Mouse (Mus musculus) forebrain, embryonic 13.5 days (tissue): ENCODE data around the gene Arhgap25. TPM values are rescaled to one million over a fixed set of nuclear protein-coding genes. Genes with fewer than 3 reads are reported as not detected.

ENCODE experiments used
- ATAC-seq: fragments of 200-750 bp; cut with Nextera tagmentation; 2 replicates; pipeline ENCODE4 v1.8.0; 2017
- H3K27ac ChIP-seq: fragments of 300-500 bp; sonication (generic); 2 replicates; pipeline ENCODE4 v1.5.1; 2015; ENCODE audit warnings: inconsistent platforms, mild to moderate bottlenecking, moderate library complexity
- H3K27me3 ChIP-seq: fragments of 300-500 bp; sonication (generic); 2 replicates; pipeline ENCODE4 v1.6.1; 2015; ENCODE audit warnings: mild to moderate bottlenecking, inconsistent platforms
- H3K36me3 ChIP-seq: fragments of 300-500 bp; sonication (generic); 2 replicates; pipeline ENCODE4 v1.6.1; 2015; ENCODE audit warnings: mild to moderate bottlenecking, inconsistent platforms; ENCODE audit not compliant: poor library complexity, severe bottlenecking
- H3K4me1 ChIP-seq: fragments of 300-500 bp; sonication (generic); 2 replicates; pipeline ENCODE4 v1.6.1; 2015; ENCODE audit warnings: inconsistent platforms
- H3K4me2 ChIP-seq: fragments of 300-500 bp; sonication (generic); 2 replicates; pipeline ENCODE4 v1.6.1; 2015; ENCODE audit warnings: inconsistent platforms, mild to moderate bottlenecking, moderate library complexity
- H3K4me3 ChIP-seq: fragments of 300-500 bp; sonication (generic); 2 replicates; pipeline ENCODE4 v1.5.1; 2015; ENCODE audit warnings: mild to moderate bottlenecking, inconsistent platforms
- H3K9ac ChIP-seq: fragments of 300-500 bp; sonication (generic); 2 replicates; pipeline ENCODE4 v1.6.1; 2015; ENCODE audit warnings: mild to moderate bottlenecking, inconsistent platforms
- H3K9me3 ChIP-seq: fragments of 300-500 bp; sonication (generic); replicated peaks from 2 replicates; pipeline ENCODE4 v1.6.1; 2016; ENCODE audit warnings: inconsistent platforms
- WGBS: fragments of 180-500 bp; shearing (Covaris S2); methylation state at CpG from one replicate; pipeline ENCODE4 v1.1.7; 2015; 5-methylcytosine and 5-hydroxymethylcytosine counted together
- polyA plus RNA-seq: library from polyadenylated mRNA; unstranded; fragments of >200 nt; fragmentation: Nextera tagmentation; extraction: Ambion mirVana; gene quantifications from 2 replicates; pipeline ENCODE4 v1.2.1, GENCODE M21; 2015

Arhgap25 gene
- polyA plus RNA-seq, 1 experiment from 2014 or later, result 1.8 TPM

DNA sequence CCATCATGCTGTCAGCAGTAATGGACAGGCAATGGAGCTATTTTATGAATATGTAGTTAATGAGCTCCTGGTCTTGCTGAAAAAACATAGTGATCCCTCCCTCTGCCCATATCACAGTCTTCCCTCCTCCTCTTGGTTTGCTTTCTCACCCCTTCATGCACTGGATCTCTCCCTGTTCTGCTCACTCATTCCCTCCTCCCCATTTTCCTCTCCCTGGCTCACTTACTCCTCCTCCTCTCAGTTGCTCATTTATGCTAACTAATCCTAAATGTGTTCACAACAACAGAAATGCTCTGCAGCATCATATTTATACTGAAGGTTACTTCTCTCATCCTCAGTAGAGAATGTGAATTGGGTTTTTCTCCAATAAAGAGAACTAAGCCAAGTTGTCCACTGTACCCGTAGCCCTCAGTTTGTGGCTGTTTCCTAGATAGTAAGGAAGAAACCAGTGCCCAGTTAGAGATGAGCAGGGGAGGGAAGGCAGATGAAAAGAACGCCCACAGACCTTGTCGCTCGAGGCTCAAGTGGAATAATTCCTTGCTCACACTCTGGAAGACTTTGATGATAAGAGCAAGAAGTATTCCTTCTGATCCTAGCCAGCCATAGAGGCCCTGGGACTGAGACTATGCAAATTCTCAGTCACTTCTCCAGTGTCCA lies 15.2 kb downstream of the Arhgap25 start:
- no peak overlapping the region for H3K4me2 ChIP-seq
- 89% methylated on average over 4 of the region's 4 CpGs for WGBS

DNA sequence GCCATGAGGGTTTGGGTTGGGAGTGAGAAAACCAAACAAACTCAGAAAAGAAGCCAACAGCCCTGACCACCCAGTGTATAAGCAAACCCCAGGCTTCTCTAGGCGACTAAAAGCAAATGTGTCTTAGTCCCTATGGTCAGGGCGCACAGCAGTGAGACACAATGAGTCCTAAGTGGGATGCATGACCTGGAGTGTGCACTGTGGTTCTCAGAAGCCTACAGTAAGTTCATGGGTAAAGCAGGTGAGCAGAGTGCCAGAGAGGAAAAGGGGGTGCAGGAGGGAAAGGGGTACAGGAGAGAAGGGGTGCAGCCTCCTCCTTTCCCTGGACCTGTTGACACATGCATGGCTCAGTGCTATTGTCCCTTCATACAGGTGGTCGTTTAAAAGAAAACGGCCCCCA lies 18.7 kb downstream of the Arhgap25 start:
- no peak for ATAC-seq

More for the DNA sequence above, 15.2 kb downstream of the Arhgap25 start:
- Histone ChIP-seq H3K9me3 (no peaks in the 10 kb centered on the region), H3K4me1 (no peaks in the 10 kb centered on the region), H3K4me3 (no peak overlapping the region), H3K27ac (no peak overlapping the region), H3K27me3 (no peaks in the 10 kb centered on the region), H3K9ac (no peak overlapping the region), H3K36me3 (no peaks in the 10 kb centered on the region)
- ATAC-seq, result no peak

DNA sequence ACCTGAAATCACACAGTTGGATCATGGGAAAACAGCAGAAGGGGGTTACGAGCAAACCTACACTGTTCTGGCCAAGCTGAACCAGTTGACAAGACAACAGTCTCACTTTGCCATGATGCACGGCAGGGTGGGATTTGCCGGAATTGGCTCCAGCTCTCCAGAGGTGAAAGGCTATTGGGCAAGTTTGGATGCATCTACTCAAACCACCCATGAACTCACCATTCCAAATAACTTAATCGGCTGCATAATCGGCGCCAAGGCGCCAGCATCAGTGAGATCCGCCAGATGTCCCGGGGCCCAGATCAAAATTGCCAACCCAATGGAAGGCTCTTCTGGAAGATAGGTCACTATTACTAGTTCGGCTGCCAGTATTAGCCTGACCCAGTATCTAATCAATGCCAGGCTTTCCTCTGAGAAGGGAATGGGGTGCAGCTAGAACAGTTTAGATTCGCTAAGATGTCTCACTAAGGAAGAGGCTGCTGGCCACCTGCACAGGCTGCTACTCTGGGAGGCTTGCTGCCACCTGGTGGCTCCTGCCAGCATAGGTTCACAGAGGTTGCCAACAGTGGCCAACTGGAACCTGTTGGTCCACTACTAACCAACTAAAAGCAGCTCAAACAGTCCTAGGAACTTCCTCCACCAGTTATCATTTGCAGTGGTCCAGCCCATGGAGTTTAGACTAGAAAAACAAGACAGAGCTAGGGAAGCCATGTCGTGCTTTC lies 19.9 kb downstream of the Arhgap25 start:
- Histone ChIP-seq H3K9me3 (no peaks in the 10 kb centered on the region), H3K4me3 (no peak overlapping the region), H3K9ac (no peak overlapping the region), H3K4me1 (no peaks in the 10 kb centered on the region), H3K27me3 (no peaks in the 10 kb centered on the region), H3K4me2 (no peak overlapping the region), H3K36me3 (no peaks in the 10 kb centered on the region), H3K27ac (no peak overlapping the region)
- WGBS, result 75% methylated on average over 12 of the region's 12 CpGs
- no peak for ATAC-seq

More for the DNA sequence above, 18.7 kb downstream of the Arhgap25 start:
- H3K27ac ChIP-seq, result no peak overlapping the region
- H3K36me3 ChIP-seq, result no peaks in the 10 kb centered on the region
- no peaks in the 10 kb centered on the region for H3K9me3 ChIP-seq
- no peak overlapping the region for H3K4me2 ChIP-seq
- WGBS, result 86% methylated on average over 4 of the region's 4 CpGs
- H3K4me1 ChIP-seq, result no peaks in the 10 kb centered on the region
- H3K9ac ChIP-seq, result no peak overlapping the region
- H3K4me3 ChIP-seq, result no peak overlapping the region
- no peaks in the 10 kb centered on the region for H3K27me3 ChIP-seq

DNA sequence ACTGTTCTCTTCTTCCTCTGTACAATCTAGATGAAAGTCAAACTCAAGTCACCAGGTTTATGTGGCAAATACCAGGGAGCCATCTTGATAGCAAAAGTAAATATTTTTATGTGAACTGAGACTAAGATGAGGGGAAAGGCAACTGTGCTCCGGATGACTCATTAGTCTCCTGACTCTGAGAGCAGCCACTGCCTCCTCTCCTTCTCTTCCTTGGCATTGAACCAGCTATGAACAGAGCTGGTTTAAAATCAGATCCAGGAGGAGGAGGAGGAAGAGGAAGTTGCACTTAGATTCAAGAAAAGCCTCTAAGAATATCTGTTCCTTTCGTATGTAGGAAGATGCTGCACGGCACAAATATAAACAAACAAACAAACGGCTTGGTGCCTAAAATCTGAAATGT lies 22.1 kb downstream of the Arhgap25 start:
- Histone ChIP-seq H3K4me1 (no peaks in the 10 kb centered on the region), H3K9ac (no peak overlapping the region), H3K36me3 (no peaks in the 10 kb centered on the region), H3K9me3 (no peaks in the 10 kb centered on the region), H3K27ac (no peak overlapping the region), H3K4me3 (no peak overlapping the region), H3K27me3 (no peaks in the 10 kb centered on the region), H3K4me2 (no peak overlapping the region)
- WGBS, result 85% methylated on average over 4 of the region's 4 CpGs
- ATAC-seq, result no peak

DNA sequence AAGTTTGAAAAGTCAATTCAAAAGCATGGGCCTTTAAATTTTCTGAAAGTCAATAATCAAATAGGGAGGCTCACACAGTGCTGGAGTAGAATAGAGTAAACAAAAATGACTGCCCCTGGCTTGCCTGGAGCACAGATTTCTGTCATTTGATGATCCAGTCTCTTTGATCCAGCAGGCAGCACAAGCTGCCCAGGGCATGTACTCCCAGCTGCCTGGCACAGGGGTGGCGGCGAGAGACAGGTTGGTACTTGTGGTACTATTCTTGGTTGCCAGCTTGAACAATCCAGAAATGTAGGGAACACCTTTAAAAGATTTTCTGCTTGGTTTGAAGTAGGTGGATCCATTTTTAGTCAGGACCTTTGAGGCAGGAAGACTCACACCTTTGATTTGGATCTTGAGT lies 23.3 kb downstream of the Arhgap25 start:
- no peak for ATAC-seq
- WGBS, result 100% methylated on average over 2 of the region's 2 CpGs

DNA sequence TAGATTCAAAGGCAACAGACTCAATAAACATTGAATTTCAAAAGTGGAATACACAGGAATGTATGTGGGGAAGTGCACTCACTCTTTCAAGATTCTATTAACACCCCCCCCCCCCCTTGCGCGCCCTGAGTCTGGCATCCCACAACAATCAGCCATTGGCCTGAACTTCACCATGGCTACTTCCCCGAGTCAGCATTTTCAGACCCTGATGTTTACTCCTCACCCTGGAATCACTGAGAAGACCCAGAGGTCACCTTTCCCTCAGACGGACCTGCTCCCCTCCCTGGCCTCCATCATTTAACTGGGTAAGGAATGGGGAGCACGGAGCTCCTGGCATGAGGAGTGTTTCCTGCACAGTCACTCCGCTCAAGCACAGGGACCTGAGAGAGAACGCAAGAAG lies 28.2 kb downstream of the Arhgap25 start:
- H3K4me3 ChIP-seq, result no peak overlapping the region
- H3K27ac ChIP-seq, result no peak overlapping the region
- H3K4me2 ChIP-seq, result no peak overlapping the region
- no peaks in the 10 kb centered on the region for H3K27me3 ChIP-seq
- 60% methylated on average over 7 of the region's 7 CpGs for WGBS
- H3K36me3 ChIP-seq, result no peaks in the 10 kb centered on the region
- no peak for ATAC-seq
- H3K4me1 ChIP-seq, result no peaks in the 10 kb centered on the region
- no peaks in the 10 kb centered on the region for H3K9me3 ChIP-seq
- H3K9ac ChIP-seq, result no peak overlapping the region

More for the DNA sequence above, 23.3 kb downstream of the Arhgap25 start:
- Histone ChIP-seq H3K4me1 (no peaks in the 10 kb centered on the region), H3K9ac (no peak overlapping the region), H3K9me3 (no peaks in the 10 kb centered on the region), H3K4me3 (no peak overlapping the region), H3K4me2 (no peak overlapping the region), H3K27me3 (no peaks in the 10 kb centered on the region), H3K36me3 (no peaks in the 10 kb centered on the region), H3K27ac (no peak overlapping the region)

GRCm38 (mm10) chr6:87503976-87504375 lies 29.1 kb downstream of the Arhgap25 start:
- Histone ChIP-seq H3K27me3 (no peaks in the 10 kb centered on the region), H3K27ac (no peak overlapping the region), H3K36me3 (no peaks in the 10 kb centered on the region), H3K4me2 (no peak overlapping the region), H3K9ac (no peak overlapping the region), H3K4me1 (no peaks in the 10 kb centered on the region), H3K4me3 (no peak overlapping the region), H3K9me3 (no peaks in the 10 kb centered on the region)
- ATAC-seq, result no peak
- WGBS, result 68% methylated on average over 5 of the region's 5 CpGs

DNA sequence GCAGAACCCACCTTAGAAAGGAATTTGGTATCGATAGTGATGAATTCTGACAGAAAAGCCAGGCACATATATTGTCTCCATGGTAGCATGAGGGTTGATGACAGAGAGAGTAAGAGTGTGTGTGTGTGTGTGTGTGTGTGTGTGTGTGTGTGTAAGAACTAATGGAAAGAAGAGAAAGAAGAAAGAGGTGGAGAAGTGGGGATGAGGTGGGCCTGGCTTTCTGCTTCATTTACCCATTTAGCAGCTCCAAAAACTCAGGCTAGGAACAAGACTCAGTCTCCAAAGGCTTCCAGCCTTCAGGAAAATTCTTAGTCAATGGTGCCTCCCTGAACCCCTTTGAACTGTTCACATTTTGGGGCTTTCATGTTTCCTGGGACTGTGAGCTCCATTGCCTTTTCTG lies 29.5 kb downstream of the Arhgap25 start:
- Histone ChIP-seq H3K36me3 (no peaks in the 10 kb centered on the region), H3K4me3 (no peak overlapping the region), H3K27ac (no peak overlapping the region), H3K9me3 (no peaks in the 10 kb centered on the region), H3K9ac (no peak overlapping the region), H3K27me3 (no peaks in the 10 kb centered on the region), H3K4me2 (no peak overlapping the region), H3K4me1 (no peaks in the 10 kb centered on the region)
- 93% methylated on average over 1 of the region's 1 CpGs for WGBS
- no peak for ATAC-seq

DNA sequence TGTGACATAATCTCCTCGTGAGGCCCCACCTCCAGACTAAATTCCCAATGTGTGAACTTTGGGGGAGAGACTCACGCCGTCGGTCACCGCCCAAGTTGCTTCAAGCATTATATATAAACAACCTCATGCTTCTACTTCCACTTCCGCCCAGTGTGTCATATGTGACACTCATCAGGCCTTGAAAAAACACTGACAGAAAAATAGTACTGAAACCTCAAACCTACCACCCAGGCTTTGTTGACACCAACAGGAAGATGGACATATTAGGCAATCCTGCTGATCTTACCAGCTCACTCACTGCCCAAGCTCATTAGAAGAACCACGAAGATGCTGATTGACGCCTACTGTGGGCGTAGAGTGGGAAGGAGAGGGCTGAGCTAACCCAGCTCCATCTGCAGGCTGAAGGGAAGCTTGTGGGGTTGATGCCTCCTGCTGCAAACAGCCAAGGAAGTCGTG lies 30.2 kb downstream of the Arhgap25 start:
- no peaks in the 10 kb centered on the region for H3K9me3 ChIP-seq
- H3K27ac ChIP-seq, result no peak overlapping the region
- no peaks in the 10 kb centered on the region for H3K4me1 ChIP-seq
- H3K4me3 ChIP-seq, result no peak overlapping the region
- H3K9ac ChIP-seq, result no peak overlapping the region
- 83% methylated on average over 10 of the region's 10 CpGs for WGBS
- H3K36me3 ChIP-seq, result no peaks in the 10 kb centered on the region
- no peak for ATAC-seq
- no peaks in the 10 kb centered on the region for H3K27me3 ChIP-seq
- H3K4me2 ChIP-seq, result no peak overlapping the region

DNA sequence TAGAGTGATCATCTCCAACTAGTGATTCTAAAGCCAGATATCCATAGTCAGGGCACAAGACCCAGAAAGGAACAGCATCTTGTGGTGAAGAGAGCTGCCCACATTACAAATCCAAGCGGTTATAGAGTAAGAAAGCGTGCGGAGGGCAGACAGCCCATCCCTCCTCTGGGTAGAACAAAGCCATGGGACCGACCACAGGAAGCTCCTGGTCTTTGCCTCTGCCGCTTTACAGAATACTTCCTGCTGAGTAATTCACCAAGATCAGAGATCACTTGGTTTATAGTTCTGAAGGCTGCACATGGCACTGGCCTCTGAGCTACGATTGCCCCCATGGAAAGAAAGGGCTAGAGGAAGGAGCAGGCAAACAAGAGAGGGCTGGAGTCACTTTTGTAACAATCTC lies 30.6 kb downstream of the Arhgap25 start:
- 62% methylated on average over 6 of the region's 6 CpGs for WGBS
- Histone ChIP-seq H3K4me3 (no peak overlapping the region), H3K4me1 (no peaks in the 10 kb centered on the region), H3K36me3 (no peaks in the 10 kb centered on the region), H3K9ac (no peak overlapping the region), H3K4me2 (no peak overlapping the region), H3K9me3 (no peaks in the 10 kb centered on the region), H3K27me3 (no peaks in the 10 kb centered on the region), H3K27ac (no peak overlapping the region)
- no peak for ATAC-seq

DNA sequence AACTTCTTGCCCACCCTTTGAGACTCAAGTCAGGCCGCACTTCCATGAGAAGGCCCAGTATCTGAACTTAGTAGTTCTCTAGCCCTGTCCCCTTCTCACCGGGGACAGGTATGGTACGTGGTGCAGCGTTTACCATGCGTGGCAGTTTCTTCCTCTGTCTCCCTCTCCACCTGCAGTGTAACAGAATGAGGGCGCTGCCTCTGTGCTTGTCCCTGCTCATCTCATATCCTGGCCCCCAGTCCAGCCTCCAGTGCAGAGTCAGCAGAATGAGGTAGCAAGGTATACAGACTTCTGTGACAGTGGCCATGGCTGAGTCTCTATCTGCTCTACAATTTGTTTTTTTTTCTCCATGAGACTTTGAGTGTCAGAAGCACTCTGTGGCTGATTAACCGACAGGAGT lies 32.4 kb downstream of the Arhgap25 start:
- Histone ChIP-seq H3K4me2 (no peak overlapping the region), H3K27ac (no peak overlapping the region), H3K9ac (no peak overlapping the region), H3K27me3 (no peaks in the 10 kb centered on the region), H3K36me3 (no peaks in the 10 kb centered on the region), H3K4me3 (no peak overlapping the region), H3K9me3 (no peaks in the 10 kb centered on the region), H3K4me1 (no peaks in the 10 kb centered on the region)
- 86% methylated on average over 7 of the region's 7 CpGs for WGBS
- no peak for ATAC-seq

DNA sequence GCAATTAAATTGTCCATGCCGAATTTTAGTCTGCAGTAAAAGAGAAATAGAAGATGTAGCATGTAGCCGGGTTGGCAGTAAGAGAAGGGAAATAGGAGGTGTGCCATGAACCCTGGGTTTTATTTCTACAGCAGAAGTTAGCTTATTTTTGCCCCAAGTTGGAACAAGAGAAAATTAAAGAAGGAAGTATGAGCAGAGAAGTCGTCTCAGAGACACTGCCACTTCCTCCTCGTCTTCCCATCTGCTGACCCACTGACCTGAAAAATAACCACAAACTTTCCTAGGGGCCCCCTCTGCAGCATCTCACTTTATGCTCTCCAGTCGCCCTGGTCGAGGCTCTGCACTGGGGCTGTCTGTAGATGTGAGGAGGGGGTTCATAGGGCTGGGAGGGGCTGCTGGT lies 33.3 kb downstream of the Arhgap25 start:
- no peaks in the 10 kb centered on the region for H3K27me3 ChIP-seq
- no peaks in the 10 kb centered on the region for H3K9me3 ChIP-seq
- ATAC-seq, result no peak
- H3K4me1 ChIP-seq, result no peaks in the 10 kb centered on the region
- H3K9ac ChIP-seq, result no peak overlapping the region
- no peak overlapping the region for H3K27ac ChIP-seq
- no peak overlapping the region for H3K4me3 ChIP-seq
- no peak overlapping the region for H3K4me2 ChIP-seq
- no peaks in the 10 kb centered on the region for H3K36me3 ChIP-seq
- 72% methylated on average over 6 of the region's 6 CpGs for WGBS

GRCm38 (mm10) chr6:87496143-87496542 lies 36.9 kb downstream of the Arhgap25 start:
- no peak overlapping the region for H3K27ac ChIP-seq
- no peak for ATAC-seq
- H3K27me3 ChIP-seq, result no peaks in the 10 kb centered on the region
- H3K9me3 ChIP-seq, result no peaks in the 10 kb centered on the region
- no peaks in the 10 kb centered on the region for H3K36me3 ChIP-seq
- H3K4me1 ChIP-seq, result no peaks in the 10 kb centered on the region
- no peak overlapping the region for H3K9ac ChIP-seq
- no peak overlapping the region for H3K4me3 ChIP-seq
- 84% methylated on average over 9 of the region's 9 CpGs for WGBS
- H3K4me2 ChIP-seq, result no peak overlapping the region
